Mouse (Mus musculus): ENCODE measurements around the gene Atp6v1b1. TPM values are rescaled to one million over a fixed set of nuclear protein-coding genes. Genes with fewer than 3 reads are reported as not detected.

Atp6v1b1 gene
- polyA plus RNA-seq (2015; fragmentation: Nextera tagmentation; extraction: Ambion mirVana): 1.1 and 2.1 TPM in 2 replicates

DNA sequence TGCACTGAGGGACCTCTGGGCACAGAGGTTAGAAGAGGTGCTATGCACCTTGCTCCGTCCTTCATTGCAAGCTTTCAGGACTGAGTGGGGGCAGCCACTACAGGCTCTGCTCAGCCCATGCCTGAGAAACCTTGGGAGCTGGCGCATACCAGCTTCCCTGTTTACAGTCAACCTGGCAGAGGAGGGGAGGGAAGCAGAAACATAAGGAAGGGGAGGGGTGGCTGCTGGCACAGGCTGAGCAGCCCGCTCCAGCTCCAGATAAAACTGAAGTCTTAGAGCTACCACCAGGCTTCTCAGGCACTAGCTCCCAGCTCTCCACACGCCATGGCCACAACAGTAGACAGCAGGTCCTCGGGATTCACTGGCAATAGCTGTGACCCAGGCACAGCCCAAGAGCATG is at the start of gene Atp6v1b1:
Gene Atp6v1b1 (plus strand): TSS at position 230 of the 400 bp plus-strand sequence.
- peaks cover 37% of the 10 kb centered on the region for H3K27me3 ChIP-seq

GRCm38 (mm10) chr6:83693835-83694234 is 49.0 kb upstream of the Atp6v1b1 start:
- no peak overlapping the region for H3K4me3 ChIP-seq
- H3K9me3 ChIP-seq: no peaks in the 10 kb centered on the region
- peaks cover 97% of the 10 kb centered on the region for H3K27me3 ChIP-seq
- under 1% methylated on average over 9 of the region's 9 CpGs for WGBS
- no peaks in the 10 kb centered on the region for H3K4me1 ChIP-seq
- no peak overlapping the region for H3K27ac ChIP-seq
- H3K9ac ChIP-seq: no peak overlapping the region
- H3K4me2 ChIP-seq: no peak overlapping the region
- H3K36me3 ChIP-seq: no peaks in the 10 kb centered on the region
- no peak for ATAC-seq (ENCODE audit: insufficient number of reproducible peaks, insufficient read depth, low FRiP score, low TSS enrichment, low read depth)

More for the DNA sequence above, at the start of gene Atp6v1b1:
- Histone ChIP-seq H3K36me3 (no peaks in the 10 kb centered on the region), H3K4me1 (peaks cover 12% of the 10 kb centered on the region; the same call in 1 of the 2 replicates), H3K27ac (peak within 1 kb of the TSS; percentile 48; the same call in 1 of the 2 replicates), H3K4me2 (no peak within 1 kb of the TSS), H3K4me3 (no peak within 1 kb of the TSS), H3K9ac (no peak within 1 kb of the TSS), H3K9me3 (0 out of 2 replicates have a peak, but pooled peaks cover 7% of the 10 kb centered on the region)
- WGBS: 49% methylated on average over 5 of the region's 5 CpGs
- ATAC-seq (ENCODE audit: insufficient number of reproducible peaks, insufficient read depth, low FRiP score, low TSS enrichment, low read depth): no peak

DNA sequence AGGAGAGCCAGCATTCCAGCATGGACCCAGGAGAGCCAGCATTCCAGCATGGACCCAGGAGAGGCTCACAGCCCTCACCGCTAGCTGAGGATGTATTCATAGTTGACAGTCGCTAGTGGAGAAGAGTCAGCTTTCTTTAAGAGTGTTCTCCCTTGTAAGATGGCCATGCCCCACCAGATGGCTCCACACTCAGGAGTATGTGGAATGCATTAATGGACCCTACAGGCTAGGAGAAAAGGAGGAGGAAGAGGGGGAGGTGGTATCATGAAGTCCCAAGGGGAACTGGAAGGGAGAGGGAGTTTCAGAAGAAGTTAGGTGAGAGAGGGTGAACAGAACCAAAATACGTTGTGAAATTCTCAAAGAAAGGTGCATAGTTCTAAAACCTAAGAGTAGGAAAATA is 47.1 kb upstream of the Atp6v1b1 start:
- Histone ChIP-seq H3K4me1 (no peaks in the 10 kb centered on the region), H3K4me2 (no peak overlapping the region)

DNA sequence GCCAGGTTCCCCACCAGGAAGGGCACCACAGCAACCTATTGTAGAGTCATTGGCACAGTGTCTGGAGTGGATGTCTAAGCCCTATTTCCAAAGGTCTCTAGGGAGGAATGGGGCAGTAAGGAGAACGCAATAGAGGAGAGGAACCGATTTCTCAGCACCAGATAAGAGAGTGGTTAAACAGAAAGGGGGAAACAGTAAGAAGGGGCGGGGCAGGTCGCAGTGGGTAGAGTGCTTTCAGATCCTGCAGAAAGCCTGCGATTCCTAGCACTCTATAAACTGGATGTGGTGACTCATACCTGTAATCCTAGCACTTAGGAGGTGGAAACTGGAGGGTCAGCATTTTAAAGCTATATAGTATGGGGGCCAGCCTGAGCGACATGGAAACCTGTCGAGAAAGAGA is 46.1 kb upstream of the Atp6v1b1 start:
- no peak overlapping the region for H3K27ac ChIP-seq
- no peak overlapping the region for H3K4me2 ChIP-seq
- no peak for ATAC-seq (ENCODE audit: insufficient number of reproducible peaks, insufficient read depth, low FRiP score, low TSS enrichment, low read depth)
- no peaks in the 10 kb centered on the region for H3K9me3 ChIP-seq
- no peak overlapping the region for H3K4me3 ChIP-seq
- 3% methylated on average over 7 of the region's 7 CpGs for WGBS
- peaks cover 99% of the 10 kb centered on the region for H3K27me3 ChIP-seq
- H3K9ac ChIP-seq: no peak overlapping the region
- no peaks in the 10 kb centered on the region for H3K4me1 ChIP-seq
- no peaks in the 10 kb centered on the region for H3K36me3 ChIP-seq

More for the DNA sequence above, 47.1 kb upstream of the Atp6v1b1 start:
- H3K27ac ChIP-seq: no peak overlapping the region
- WGBS: 6% methylated on average over 3 of the region's 3 CpGs
- no peak for ATAC-seq (ENCODE audit: insufficient number of reproducible peaks, insufficient read depth, low FRiP score, low TSS enrichment, low read depth)
- no peak overlapping the region for H3K4me3 ChIP-seq
- peaks cover 99% of the 10 kb centered on the region for H3K27me3 ChIP-seq
- H3K9me3 ChIP-seq: no peaks in the 10 kb centered on the region
- no peak overlapping the region for H3K9ac ChIP-seq
- no peaks in the 10 kb centered on the region for H3K36me3 ChIP-seq

DNA sequence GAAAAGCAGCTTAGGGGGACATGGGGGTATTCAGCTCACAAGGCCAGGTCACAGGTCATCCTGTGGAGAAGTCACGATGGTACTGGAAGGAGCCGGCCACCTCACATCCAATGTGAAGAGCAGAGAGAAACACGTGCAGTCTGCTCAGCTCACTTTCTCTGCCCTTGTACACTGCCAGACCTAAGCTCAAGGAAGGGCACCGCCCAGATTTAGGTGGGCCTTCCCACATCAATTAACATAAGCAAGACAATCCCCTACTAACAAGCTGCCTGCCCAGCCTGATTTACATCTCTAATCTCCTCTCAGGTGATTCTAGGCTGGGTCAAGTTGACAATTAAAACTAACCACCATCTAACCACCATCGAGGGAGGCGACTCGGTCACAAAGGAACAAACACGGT is 44.9 kb upstream of the Atp6v1b1 start:
- H3K9me3 ChIP-seq: no peaks in the 10 kb centered on the region
- 1% methylated on average over 8 of the region's 8 CpGs for WGBS
- peaks cover 8% of the 10 kb centered on the region for H3K4me1 ChIP-seq
- H3K27ac ChIP-seq: no peak overlapping the region
- H3K4me3 ChIP-seq: no peak overlapping the region
- no peak overlapping the region for H3K9ac ChIP-seq
- no peak overlapping the region for H3K4me2 ChIP-seq
- ATAC-seq (ENCODE audit: insufficient number of reproducible peaks, insufficient read depth, low FRiP score, low TSS enrichment, low read depth): no peak
- no peaks in the 10 kb centered on the region for H3K36me3 ChIP-seq
- peaks cover 97% of the 10 kb centered on the region for H3K27me3 ChIP-seq

DNA sequence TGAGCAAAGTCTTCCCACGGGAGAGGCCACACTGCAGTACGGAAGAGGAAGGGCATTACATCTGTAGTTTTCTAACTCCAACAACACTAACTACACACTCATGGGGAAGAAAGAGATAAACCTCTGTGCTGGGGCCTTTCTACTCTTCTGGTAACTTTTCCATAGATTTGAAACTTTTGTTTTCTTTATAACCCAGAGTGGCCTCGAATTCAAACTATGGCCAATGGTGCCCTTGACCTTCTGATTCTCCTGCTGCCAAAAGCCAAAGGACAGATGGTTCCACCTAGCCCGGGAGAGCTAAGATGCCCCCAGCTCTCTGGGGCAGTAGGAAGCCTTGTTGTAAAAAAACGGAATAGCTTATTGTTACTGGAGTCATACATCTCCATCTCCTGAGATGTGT is 42.8 kb upstream of the Atp6v1b1 start:
- Histone ChIP-seq H3K27ac (no peak overlapping the region), H3K9me3 (no peaks in the 10 kb centered on the region), H3K4me3 (no peak overlapping the region), H3K4me2 (no peak overlapping the region), H3K36me3 (no peaks in the 10 kb centered on the region), H3K27me3 (peaks cover 97% of the 10 kb centered on the region), H3K4me1 (peaks cover 8% of the 10 kb centered on the region), H3K9ac (no peak overlapping the region)
- WGBS: 2% methylated on average over 5 of the region's 5 CpGs
- no peak for ATAC-seq (ENCODE audit: insufficient number of reproducible peaks, insufficient read depth, low FRiP score, low TSS enrichment, low read depth)

- peaks cover 8% of the 10 kb centered on the region for H3K4me1 ChIP-seq
- H3K4me2 ChIP-seq: no peak overlapping the region
- H3K9ac ChIP-seq: no peak overlapping the region
- H3K9me3 ChIP-seq: no peaks in the 10 kb centered on the region
- under 1% methylated on average over 11 of the region's 11 CpGs for WGBS
- H3K27me3 ChIP-seq: peaks cover 97% of the 10 kb centered on the region
- H3K27ac ChIP-seq: no peak overlapping the region
- no peak for ATAC-seq (ENCODE audit: insufficient number of reproducible peaks, insufficient read depth, low FRiP score, low TSS enrichment, low read depth)
- H3K4me3 ChIP-seq: no peak overlapping the region
- H3K36me3 ChIP-seq: no peaks in the 10 kb centered on the region
Measured at GRCm38 (mm10) chr6:83701001-83701400, 41.8 kb upstream of the Atp6v1b1 start.

DNA sequence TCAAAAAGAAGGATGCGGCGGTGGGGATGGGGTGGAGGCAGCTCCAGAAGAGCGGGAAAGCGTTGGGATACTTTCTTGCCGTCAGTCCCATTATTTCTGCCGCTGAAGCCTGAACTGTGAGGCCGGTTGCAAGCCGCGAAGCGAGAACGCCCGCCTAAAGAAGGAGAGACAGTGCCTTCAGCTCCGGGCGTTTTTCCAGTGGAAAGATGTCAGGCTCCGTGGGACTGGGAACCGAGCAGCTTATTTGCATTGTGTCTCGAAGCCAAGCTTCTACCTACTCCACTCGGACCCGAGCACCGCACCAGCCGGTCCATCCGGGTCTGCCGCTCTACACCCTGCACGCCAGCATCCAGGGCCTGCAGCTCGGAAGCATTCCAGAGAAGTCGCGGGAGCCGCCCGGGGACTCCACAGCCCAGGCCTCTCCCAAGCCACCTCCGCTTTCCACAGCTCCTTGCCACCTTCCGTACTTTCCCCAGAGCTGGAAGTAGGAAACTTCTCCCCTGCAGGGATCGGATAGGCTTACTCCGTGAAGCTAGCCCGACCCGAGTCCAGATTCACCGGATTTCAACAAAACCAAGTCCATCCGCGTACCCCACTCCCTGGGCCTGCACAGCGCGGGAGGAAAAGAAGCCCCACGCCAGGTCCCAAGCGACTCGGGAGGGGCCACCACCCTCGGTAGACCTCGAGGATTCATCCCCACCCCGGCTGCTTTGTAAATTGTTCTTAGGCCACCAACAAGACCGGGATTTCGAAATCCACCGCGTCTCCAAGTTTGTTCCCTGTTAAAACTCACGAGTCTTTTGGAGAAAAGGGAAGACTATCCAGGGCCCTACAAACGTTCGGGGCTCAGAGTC is 40.4 kb upstream of the Atp6v1b1 start:
- Histone ChIP-seq H3K9ac (no peak overlapping the region), H3K4me2 (peak overlapping the region; percentile 43)
- ATAC-seq (ENCODE audit: insufficient number of reproducible peaks, insufficient read depth, low FRiP score, low TSS enrichment, low read depth): no peak

DNA sequence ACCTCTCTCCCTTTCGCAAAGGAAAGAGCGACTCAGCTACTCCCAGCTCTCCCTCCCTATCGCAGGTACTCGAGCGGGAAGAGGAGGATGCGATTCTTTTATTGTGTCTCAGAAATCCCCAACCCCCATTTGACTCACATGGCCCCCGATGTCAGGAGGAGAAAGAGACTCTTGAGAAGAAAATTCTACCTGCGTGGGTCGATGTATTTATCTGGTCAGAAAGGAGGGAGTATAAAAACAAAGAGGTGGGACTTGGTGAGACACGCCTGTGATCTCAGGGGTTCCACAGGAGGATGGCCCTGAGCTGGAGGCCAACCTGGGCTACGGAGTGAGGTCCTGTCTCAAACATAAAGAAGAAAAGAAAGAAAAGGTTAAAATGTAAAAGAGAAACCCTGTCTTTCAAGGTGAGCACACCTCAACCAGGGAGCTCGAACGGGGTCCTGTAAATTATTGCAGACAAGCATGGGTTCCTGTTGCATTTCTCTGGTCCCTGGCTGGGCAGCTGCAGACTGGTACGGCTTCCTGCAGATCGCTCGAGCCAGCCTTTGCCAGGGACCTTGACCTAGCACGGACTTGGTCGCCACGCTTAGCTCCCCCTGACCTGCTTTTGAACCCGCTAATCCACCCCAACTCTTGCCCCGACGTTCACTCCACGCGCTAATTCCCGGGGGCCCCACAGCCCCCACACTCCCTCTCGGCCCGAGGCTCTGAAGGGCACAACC is 39.6 kb upstream of the Atp6v1b1 start:
- Histone ChIP-seq H3K4me2 (no peak overlapping the region; the same call in 1 of the 2 replicates), H3K9ac (no peak overlapping the region), H3K4me3 (no peak overlapping the region), H3K4me1 (peaks cover 8% of the 10 kb centered on the region), H3K27me3 (peaks cover 97% of the 10 kb centered on the region), H3K27ac (no peak overlapping the region), H3K36me3 (no peaks in the 10 kb centered on the region), H3K9me3 (no peaks in the 10 kb centered on the region)
- no peak for ATAC-seq (ENCODE audit: insufficient number of reproducible peaks, insufficient read depth, low FRiP score, low TSS enrichment, low read depth)
- under 1% methylated on average over 27 of the region's 27 CpGs for WGBS

More for the DNA sequence above, 40.4 kb upstream of the Atp6v1b1 start:
- Histone ChIP-seq H3K27ac (no peak overlapping the region), H3K4me1 (peaks cover 8% of the 10 kb centered on the region), H3K9me3 (no peaks in the 10 kb centered on the region), H3K4me3 (peak overlapping the region; percentile 23), H3K36me3 (no peaks in the 10 kb centered on the region), H3K27me3 (peaks cover 97% of the 10 kb centered on the region)
- under 1% methylated on average over 53 of the region's 53 CpGs for WGBS

DNA sequence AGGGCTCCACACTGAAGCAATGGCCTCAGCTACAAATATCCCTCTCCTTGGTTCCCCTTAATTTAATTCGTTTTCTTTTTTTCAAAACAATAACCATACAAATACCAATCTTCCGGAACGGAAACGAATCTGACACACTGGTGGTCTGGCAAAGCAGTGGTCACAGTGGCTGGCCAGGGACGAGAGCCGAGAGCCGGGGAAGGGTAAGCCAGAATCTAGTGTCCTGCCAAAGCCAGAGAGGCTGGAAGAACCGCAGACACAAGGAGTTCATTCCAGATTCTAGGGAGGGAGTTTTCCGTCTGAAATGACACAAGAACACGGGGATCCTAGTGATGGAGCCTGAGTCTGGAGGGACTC is 39.1 kb upstream of the Atp6v1b1 start:
- Histone ChIP-seq H3K27me3 (peaks cover 97% of the 10 kb centered on the region), H3K9ac (no peak overlapping the region), H3K36me3 (no peaks in the 10 kb centered on the region), H3K27ac (no peak overlapping the region), H3K4me3 (no peak overlapping the region), H3K4me1 (peaks cover 8% of the 10 kb centered on the region), H3K4me2 (no peak overlapping the region), H3K9me3 (no peaks in the 10 kb centered on the region)
- ATAC-seq (ENCODE audit: insufficient number of reproducible peaks, insufficient read depth, low FRiP score, low TSS enrichment, low read depth): no peak
- under 1% methylated on average over 10 of the region's 10 CpGs for WGBS

- H3K36me3 ChIP-seq: no peaks in the 10 kb centered on the region
- no peak overlapping the region for H3K4me2 ChIP-seq
- H3K27ac ChIP-seq: no peak overlapping the region
- peaks cover 8% of the 10 kb centered on the region for H3K4me1 ChIP-seq
- no peak for ATAC-seq (ENCODE audit: insufficient number of reproducible peaks, insufficient read depth, low FRiP score, low TSS enrichment, low read depth)
- no peak overlapping the region for H3K4me3 ChIP-seq
- H3K9me3 ChIP-seq: no peaks in the 10 kb centered on the region
- no peak overlapping the region for H3K9ac ChIP-seq
- WGBS: 11% methylated on average over 1 of the region's 1 CpGs
- peaks cover 97% of the 10 kb centered on the region for H3K27me3 ChIP-seq
Measured at GRCm38 (mm10) chr6:83704294-83704693, 38.5 kb upstream of the Atp6v1b1 start.

DNA sequence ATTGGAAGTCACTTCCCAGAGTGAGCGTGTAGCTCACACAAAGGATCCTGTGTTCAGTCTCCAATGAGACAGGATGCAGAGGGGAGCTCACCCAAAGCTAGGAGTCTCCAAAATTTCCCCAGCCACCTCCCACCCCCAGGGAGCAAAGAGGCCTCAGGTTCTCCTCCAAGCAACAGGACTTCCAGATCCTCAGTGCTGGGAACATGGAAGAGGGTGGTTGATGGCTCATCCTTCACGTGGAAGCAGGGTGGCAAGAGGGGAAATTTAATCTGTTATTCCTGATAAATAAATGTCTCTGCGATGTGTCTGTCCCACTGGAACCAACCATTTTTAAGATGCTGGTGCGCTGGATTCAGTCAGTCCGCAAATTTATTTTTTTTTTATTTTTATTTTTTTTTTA is 38.1 kb upstream of the Atp6v1b1 start:
- no peak overlapping the region for H3K4me2 ChIP-seq
- no peak overlapping the region for H3K4me3 ChIP-seq
- no peaks in the 10 kb centered on the region for H3K36me3 ChIP-seq
- WGBS: 17% methylated on average over 5 of the region's 5 CpGs
- H3K27ac ChIP-seq: no peak overlapping the region
- no peaks in the 10 kb centered on the region for H3K9me3 ChIP-seq
- ATAC-seq (ENCODE audit: insufficient number of reproducible peaks, insufficient read depth, low FRiP score, low TSS enrichment, low read depth): no peak
- peaks cover 8% of the 10 kb centered on the region for H3K4me1 ChIP-seq
- no peak overlapping the region for H3K9ac ChIP-seq
- H3K27me3 ChIP-seq: peaks cover 97% of the 10 kb centered on the region

All from embryonic facial prominence, embryonic 13.5 days (tissue).